Mouse (Mus musculus) hindbrain, embryonic 14.5 days (tissue): ENCODE results near the gene Hmgxb4. TPM values are rescaled to one million over a fixed set of nuclear protein-coding genes. Genes with fewer than 3 reads are reported as not detected.

ENCODE experiments used
- ATAC-seq: fragments of 200-750 bp; cut with Nextera tagmentation; 2 replicates; pipeline ENCODE4 v1.8.0; 2017; ENCODE audit warnings: moderate number of reproducible peaks, mild to moderate bottlenecking, moderate TSS enrichment, moderate library complexity; ENCODE audit not compliant: low FRiP score
- DNase-seq: peaks from one replicate; pipeline ENCODE4 v3.0.0-alpha.2; 2015; ENCODE audit warnings: low spot score
- H3K27ac ChIP-seq: fragments of 300-500 bp; sonication (generic); 2 replicates; pipeline ENCODE4 v1.5.1; 2014; ENCODE audit warnings: mild to moderate bottlenecking, moderate library complexity
- H3K27me3 ChIP-seq: fragments of 300-500 bp; sonication (generic); 2 replicates; pipeline ENCODE4 v1.6.1; 2014; ENCODE audit warnings: mild to moderate bottlenecking, low read length, mixed read lengths; ENCODE audit not compliant: control insufficient read depth, insufficient read depth
- H3K36me3 ChIP-seq: fragments of 300-500 bp; sonication (generic); replicated peaks from 2 replicates; pipeline ENCODE4 v1.6.1; 2014; ENCODE audit not compliant: control insufficient read depth, insufficient read depth
- H3K4me1 ChIP-seq: fragments of 300-500 bp; sonication (generic); replicated peaks from 2 replicates; pipeline ENCODE4 v1.6.1; 2014; ENCODE audit warnings: antibody characterized with exemption, low read length, mixed read lengths; ENCODE audit not compliant: control insufficient read depth, insufficient read depth
- H3K4me2 ChIP-seq: fragments of 300-500 bp; sonication (generic); replicated peaks from 2 replicates; pipeline ENCODE4 v1.6.1; 2014; ENCODE audit warnings: mild to moderate bottlenecking, moderate library complexity
- H3K4me3 ChIP-seq: fragments of 300-500 bp; sonication (generic); replicated peaks from 2 replicates; pipeline ENCODE4 v1.5.1; 2014; ENCODE audit warnings: mild to moderate bottlenecking, low read length
- H3K9ac ChIP-seq: fragments of 300-500 bp; sonication (generic); 2 replicates; pipeline ENCODE4 v1.6.1; 2014
- H3K9me3 ChIP-seq: fragments of 300-500 bp; sonication (generic); 2 replicates; pipeline ENCODE4 v1.6.1; 2016; ENCODE audit warnings: low read length; ENCODE audit not compliant: control insufficient read depth
- WGBS: fragments of 180-500 bp; shearing (Covaris S2); extraction: QIAGEN DNeasy Blood & Tissue Kit; methylation state at CpG from one replicate; pipeline ENCODE4 v1.1.7; 2014; 5-methylcytosine and 5-hydroxymethylcytosine counted together
- polyA plus RNA-seq: library from polyadenylated mRNA; unstranded; fragments of >200 nt; fragmentation: Nextera tagmentation; extraction: Ambion mirVana; gene quantifications from 2 replicates; pipeline ENCODE4 v1.2.1, GENCODE M21; 2014

Hmgxb4 gene
- polyA plus RNA-seq, 1 experiment from 2014 or later = 41.0 TPM

DNA sequence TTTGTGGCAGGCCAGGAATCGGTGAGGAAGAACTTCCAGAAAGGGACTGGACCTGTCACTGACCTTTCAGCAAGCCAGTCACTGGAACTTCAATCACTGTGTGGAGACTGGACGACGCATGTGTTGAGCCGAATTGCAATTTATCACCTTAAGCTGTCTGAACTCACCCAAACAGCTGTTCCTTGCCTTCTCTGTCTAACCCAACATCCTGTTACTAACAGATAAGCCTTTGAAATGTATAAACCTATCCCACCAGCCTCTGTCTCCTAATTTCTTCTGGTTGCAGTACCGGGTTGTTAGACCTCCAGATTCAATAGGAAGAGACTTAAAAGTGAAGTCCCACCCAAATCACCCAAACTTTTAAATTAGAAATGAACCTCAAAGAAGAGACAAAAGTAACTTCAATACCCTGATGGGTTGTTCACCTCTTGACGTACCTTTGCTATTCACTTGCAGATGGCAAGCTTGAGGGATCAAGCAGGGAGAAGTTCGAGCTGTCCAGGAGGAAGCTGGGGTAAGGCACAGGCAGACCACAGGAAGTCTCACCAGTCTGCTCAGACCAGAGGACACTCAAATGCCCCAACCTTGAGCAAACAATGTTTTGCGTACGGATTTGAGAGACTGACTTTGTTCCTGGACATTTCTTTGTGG is 13.0 kb upstream of the Hmgxb4 start:
- Histone ChIP-seq H3K9ac (no peak overlapping the region), H3K4me1 (no peaks in the 10 kb centered on the region), H3K4me3 (no peak overlapping the region), H3K4me2 (no peak overlapping the region), H3K27me3 (no peaks in the 10 kb centered on the region), H3K36me3 (no peaks in the 10 kb centered on the region), H3K27ac (no peak overlapping the region), H3K9me3 (no peaks in the 10 kb centered on the region)
- ATAC-seq = no peak
- 70% methylated on average over 9 of the region's 9 CpGs for whole genome bisulfite sequencing
- DNase-seq = no peak

DNA sequence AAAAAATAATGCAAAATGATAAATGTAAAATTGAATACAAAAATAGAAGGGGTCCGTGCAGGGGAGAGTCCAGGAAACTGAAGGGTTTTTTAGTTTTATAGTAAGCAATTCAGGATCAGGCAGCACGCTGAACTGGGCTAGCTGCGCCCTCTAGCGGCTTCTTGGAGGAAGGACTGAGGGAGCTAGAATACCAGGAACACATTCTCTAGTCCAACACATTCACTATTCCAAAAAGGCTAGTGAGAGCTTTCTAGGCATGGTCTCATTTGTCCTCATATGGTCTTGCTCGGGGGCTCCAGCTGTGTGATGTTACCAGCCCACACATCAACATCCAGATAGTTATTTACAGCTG is 12.5 kb upstream of the Hmgxb4 start:
- Histone ChIP-seq H3K4me3 (no peak overlapping the region), H3K36me3 (no peaks in the 10 kb centered on the region), H3K4me1 (no peaks in the 10 kb centered on the region), H3K27me3 (no peaks in the 10 kb centered on the region), H3K9ac (no peak overlapping the region), H3K27ac (no peak overlapping the region), H3K4me2 (no peak overlapping the region), H3K9me3 (no peaks in the 10 kb centered on the region)
- peak; percentile 44; the same call in 1 of the 2 replicates for ATAC-seq
- peak; percentile 78 for DNase-seq
- WGBS = 3% methylated on average over 5 of the region's 5 CpGs

DNA sequence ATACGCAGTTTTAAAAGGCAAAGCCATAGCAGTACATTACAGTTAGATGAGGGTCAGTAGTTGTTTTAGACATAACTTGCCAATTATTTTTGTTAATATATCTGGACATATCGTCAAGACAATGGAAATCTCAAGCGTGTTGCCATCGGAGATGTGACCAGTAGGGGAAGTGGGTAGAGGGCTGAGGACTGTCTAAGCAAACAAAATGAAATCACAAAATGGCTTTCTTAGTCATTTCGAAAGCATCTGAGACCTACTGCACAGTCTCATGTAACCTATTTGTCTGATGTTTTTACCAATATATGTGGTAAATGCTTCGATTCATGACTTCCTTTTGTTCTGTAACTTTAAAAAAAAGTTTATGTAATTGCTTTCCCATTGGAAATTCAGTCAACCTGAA is 11.3 kb upstream of the Hmgxb4 start:
- Histone ChIP-seq H3K4me3 (no peak overlapping the region), H3K9ac (no peak overlapping the region), H3K4me2 (no peak overlapping the region), H3K9me3 (no peaks in the 10 kb centered on the region), H3K27ac (no peak overlapping the region), H3K27me3 (no peaks in the 10 kb centered on the region), H3K36me3 (no peaks in the 10 kb centered on the region), H3K4me1 (no peaks in the 10 kb centered on the region)
- no peak for DNase-seq
- 88% methylated on average over 6 of the region's 6 CpGs for WGBS
- no peak for ATAC-seq

DNA sequence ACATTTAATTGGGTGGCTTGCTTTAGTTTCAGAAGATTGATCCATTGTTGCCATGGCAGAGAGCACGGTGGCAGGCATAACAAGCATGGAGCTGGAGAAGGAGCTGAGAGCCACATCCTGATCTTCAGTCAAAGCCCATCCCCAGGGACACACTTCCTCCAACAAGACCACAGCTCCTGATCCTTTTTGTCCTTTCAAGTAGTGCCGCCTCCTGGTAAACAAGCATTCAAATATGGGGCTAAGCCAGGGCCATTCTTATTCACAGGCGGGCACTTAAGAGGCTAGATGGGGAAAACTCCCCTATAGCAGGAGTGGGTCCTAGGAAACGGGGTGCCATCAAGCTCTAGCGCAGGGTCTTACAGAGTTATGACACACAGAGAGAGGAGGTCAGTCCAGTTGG is 5.7 kb upstream of the Hmgxb4 start:
- Histone ChIP-seq H3K9ac (no peak overlapping the region), H3K4me2 (no peak overlapping the region)

DNA sequence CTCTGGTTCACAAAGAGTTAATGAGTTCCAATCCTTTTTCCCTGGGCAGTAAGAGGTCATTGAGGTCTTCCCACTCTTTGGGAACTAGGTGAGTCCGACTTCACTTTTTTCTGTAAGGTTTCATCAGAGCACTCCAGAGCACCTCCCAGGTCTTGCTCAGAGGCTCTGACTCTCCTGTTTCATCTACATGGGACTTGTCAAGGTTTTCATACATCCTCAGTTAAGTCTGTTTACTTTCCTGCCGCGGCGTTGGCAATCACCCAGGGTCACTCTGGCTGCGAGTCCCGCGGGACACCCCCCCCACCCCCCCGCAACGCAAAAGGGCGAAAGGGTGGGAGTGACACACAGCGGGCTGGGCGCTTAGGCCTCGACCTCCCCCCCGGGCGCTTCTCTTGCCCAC is 3.1 kb upstream of the Hmgxb4 start:
- H3K27ac ChIP-seq = no peak overlapping the region
- H3K9me3 ChIP-seq = no peaks in the 10 kb centered on the region
- 25% methylated on average over 15 of the region's 15 CpGs for WGBS
- no peaks in the 10 kb centered on the region for H3K27me3 ChIP-seq
- ATAC-seq (no peak), DNase-seq (no peak)
- peaks cover 10% of the 10 kb centered on the region; the same call in 1 of the 2 replicates for H3K4me1 ChIP-seq
- no peak overlapping the region for H3K4me2 ChIP-seq
- no peak overlapping the region for H3K9ac ChIP-seq
- no peaks in the 10 kb centered on the region for H3K36me3 ChIP-seq
- no peak overlapping the region for H3K4me3 ChIP-seq

More for the DNA sequence above, 5.7 kb upstream of the Hmgxb4 start:
- no peaks in the 10 kb centered on the region for H3K36me3 ChIP-seq
- ATAC-seq (no peak), DNase-seq (no peak)
- no peaks in the 10 kb centered on the region for H3K27me3 ChIP-seq
- H3K27ac ChIP-seq = no peak overlapping the region
- H3K4me3 ChIP-seq = no peak overlapping the region
- no peaks in the 10 kb centered on the region for H3K4me1 ChIP-seq
- WGBS = 91% methylated on average over 5 of the region's 5 CpGs
- no peaks in the 10 kb centered on the region for H3K9me3 ChIP-seq

DNA sequence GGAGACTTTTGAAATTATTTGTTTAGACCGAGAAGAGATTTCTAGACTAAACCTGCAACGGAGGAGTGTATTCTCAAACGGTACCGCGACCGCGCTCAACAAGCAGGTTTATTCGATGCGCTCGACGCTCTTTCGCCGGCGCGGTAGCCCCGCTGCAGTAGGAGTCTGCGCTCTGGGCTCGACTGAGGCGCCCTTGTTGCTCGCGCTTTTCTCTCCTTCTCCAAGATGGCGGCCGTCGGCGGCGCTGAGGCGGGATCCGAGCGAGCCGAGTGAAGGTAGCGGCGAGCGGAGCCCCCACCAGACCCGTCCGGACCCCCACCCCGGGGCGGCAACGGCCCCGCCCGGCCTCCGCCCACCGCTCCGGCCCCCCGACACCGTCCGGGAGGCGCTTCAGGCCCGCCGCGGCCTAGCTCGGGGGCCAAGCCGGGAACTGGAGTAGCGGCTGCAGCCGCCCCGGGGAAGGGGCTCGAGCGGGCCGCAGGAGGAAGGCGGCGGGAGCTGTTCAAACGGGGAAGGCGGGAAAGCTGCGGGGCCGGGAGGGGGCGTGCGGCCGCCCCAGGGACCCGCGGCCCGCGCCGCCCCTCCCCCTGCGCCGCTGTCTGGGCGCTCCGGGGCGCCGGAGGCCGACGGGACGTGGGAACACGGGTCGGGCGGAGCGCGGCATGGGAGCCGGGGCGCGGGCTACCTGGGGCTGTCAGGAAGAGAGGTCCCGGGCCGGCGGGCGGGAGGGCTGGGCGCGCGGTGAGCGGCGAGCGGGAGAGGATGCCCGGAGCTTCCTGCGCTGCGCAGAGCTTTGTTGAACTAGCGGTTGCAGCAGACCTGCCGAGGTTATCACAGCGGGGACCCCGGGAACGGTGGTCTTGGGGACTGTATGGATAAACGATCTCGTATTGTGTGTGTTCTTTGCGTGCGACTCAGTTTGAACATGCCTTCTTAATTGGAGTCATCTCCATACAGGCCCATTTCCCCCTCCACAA is 607 bp downstream of the Hmgxb4 start:
- no peaks in the 10 kb centered on the region for H3K9me3 ChIP-seq
- under 1% methylated on average over 98 of the region's 111 CpGs for WGBS
- peak overlapping the region; percentile 73 for H3K4me2 ChIP-seq
- ATAC-seq = peak; percentile 94
- H3K4me3 ChIP-seq = peak overlapping the region; percentile 92
- peak; percentile 88 for DNase-seq
- H3K36me3 ChIP-seq = peaks cover 3% of the 10 kb centered on the region
- peak overlapping the region; percentile 97 for H3K9ac ChIP-seq
- peaks cover 12% of the 10 kb centered on the region; the same call in 1 of the 2 replicates for H3K4me1 ChIP-seq
- H3K27me3 ChIP-seq = no peaks in the 10 kb centered on the region
- H3K27ac ChIP-seq = peak overlapping the region; percentile 97

DNA sequence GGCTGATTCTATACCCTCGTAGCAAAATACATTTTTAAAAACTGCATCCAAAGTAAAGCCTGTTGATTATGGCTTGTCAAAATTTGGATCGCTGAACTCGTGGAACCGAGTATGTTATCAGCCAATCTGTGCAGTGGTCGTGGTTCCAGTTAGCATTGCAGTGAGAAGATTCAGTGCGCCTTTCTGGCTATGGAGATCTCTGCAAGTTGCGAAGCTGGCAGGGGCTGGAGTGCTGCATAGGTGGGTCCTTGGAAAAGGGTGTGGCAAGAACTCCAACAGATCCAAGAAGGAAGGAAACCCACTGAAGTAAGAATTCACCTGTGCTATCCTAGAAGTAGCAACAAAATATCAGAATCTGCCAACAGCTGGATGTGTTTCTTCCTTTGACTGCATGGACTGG is 1.4 kb downstream of the Hmgxb4 start:
- no peak overlapping the region for H3K27ac ChIP-seq
- peak overlapping the region; percentile 92 for H3K4me3 ChIP-seq
- DNase-seq (no peak), ATAC-seq (no peak)
- 6% methylated on average over 7 of the region's 7 CpGs for WGBS
- no peaks in the 10 kb centered on the region for H3K27me3 ChIP-seq
- H3K36me3 ChIP-seq = peaks cover 11% of the 10 kb centered on the region
- H3K9me3 ChIP-seq = no peaks in the 10 kb centered on the region
- H3K4me1 ChIP-seq = peaks cover 12% of the 10 kb centered on the region; the same call in 1 of the 2 replicates
- peak overlapping the region; percentile 97 for H3K9ac ChIP-seq
- peak overlapping the region; percentile 73 for H3K4me2 ChIP-seq

DNA sequence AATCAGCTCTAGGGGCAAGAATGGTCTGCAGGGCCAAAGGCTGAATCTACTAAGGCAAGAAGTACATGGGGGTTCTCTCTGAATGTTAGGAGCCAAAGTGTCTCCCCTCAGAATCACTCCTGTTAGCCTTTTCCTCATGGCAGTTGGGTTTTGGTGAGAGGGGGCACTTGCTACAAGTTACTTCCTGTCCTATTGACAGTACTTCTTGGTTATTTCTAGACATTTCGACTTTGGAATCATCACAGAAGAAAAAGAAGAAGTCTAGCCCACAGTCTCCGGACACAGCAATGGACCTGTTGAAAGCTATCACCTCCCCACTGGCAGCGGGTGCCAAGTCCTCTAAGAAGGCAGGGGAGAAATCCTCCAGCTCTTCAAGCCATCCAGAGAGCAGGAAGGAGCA is 7.3 kb downstream of the Hmgxb4 start:
- H3K4me3 ChIP-seq = no peak overlapping the region
- peaks cover 51% of the 10 kb centered on the region for H3K36me3 ChIP-seq
- H3K9me3 ChIP-seq = no peaks in the 10 kb centered on the region
- ATAC-seq (no peak), DNase-seq (no peak)
- no peak overlapping the region for H3K27ac ChIP-seq
- H3K4me1 ChIP-seq = no peaks in the 10 kb centered on the region
- 97% methylated on average over 3 of the region's 3 CpGs for WGBS
- H3K27me3 ChIP-seq = no peaks in the 10 kb centered on the region
- H3K4me2 ChIP-seq = no peak overlapping the region
- H3K9ac ChIP-seq = no peak overlapping the region

DNA sequence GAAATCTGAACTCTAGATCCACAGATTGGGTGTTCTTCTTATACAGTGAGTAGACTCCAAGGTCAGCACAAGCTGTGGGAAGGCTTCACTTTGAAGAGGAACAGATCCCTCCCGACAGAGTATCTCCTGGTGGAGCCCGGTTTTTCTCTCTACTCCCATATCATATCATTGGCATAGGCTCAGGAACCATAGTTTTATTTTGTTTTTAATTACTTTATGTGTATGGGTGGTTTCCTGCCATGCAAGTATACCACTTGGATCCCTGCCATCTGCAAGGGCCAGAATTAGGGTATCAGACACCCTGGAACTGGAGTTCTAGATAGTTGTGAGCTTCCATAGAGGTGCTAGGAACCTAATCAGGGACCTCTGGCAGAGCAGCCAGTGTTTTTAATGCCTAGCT is 15.7 kb downstream of the Hmgxb4 start:
- Histone ChIP-seq H3K27ac (no peak overlapping the region), H3K36me3 (peaks cover 44% of the 10 kb centered on the region), H3K4me1 (no peaks in the 10 kb centered on the region), H3K27me3 (no peaks in the 10 kb centered on the region), H3K9me3 (no peaks in the 10 kb centered on the region), H3K9ac (no peak overlapping the region), H3K4me3 (no peak overlapping the region), H3K4me2 (no peak overlapping the region)
- DNase-seq = no peak
- WGBS = 96% methylated on average over 2 of the region's 2 CpGs
- no peak for ATAC-seq
